8 mouse cellular contexts compared by ENCODE assay signal in genomic region chr4:108835496-108835895, GRCm38 (mm10). TPM values are rescaled to one million over a fixed set of nuclear protein-coding genes. Genes with fewer than 3 reads are reported as not detected.
DNase-seq lines count a peak whose midpoint lies in the region; ATAC-seq lines count a peak whose summit lies in the region.

No protein-coding gene starts in this region.

- DNase-seq in kidney, postnatal 25 days, result no peak
- DNase-seq in Muller cell, postnatal 12 days (ENCODE audit: inconsistent ontology term), result peak; percentile 24
- DNase-seq in cerebellum, postnatal 36 days, result no peak

- H3K4me3 ChIP-seq in kidney, embryonic 15.5 days (replicated peaks), result peak overlapping the region; percentile 89
- H3K4me3 ChIP-seq in hindbrain, embryonic 13.5 days, result peak overlapping the region; percentile 81
- H3K4me3 ChIP-seq in midbrain, embryonic 15.5 days, result peak overlapping the region; percentile 90

- no peak for ATAC-seq in kidney, embryonic 15.5 days (replicated peaks; ENCODE audit: low FRiP score)
- ATAC-seq in hindbrain, embryonic 13.5 days (ENCODE audit: low FRiP score), result no peak
- ATAC-seq in midbrain, embryonic 15.5 days (replicated peaks), result no peak
- no peak for ATAC-seq in monocyte, adult 5-6 weeks (replicated peaks; ENCODE audit: insufficient number of reproducible peaks, low FRiP score, low TSS enrichment, poor library complexity, severe bottlenecking)
- no peak for ATAC-seq in erythroid progenitor cell, adult 5-6 weeks (replicated peaks; ENCODE audit: low FRiP score, poor library complexity, severe bottlenecking)

- H3K27me3 ChIP-seq in kidney, embryonic 15.5 days, result no peaks in the 10 kb centered on the region
- no peaks in the 10 kb centered on the region for H3K27me3 ChIP-seq in hindbrain, embryonic 13.5 days
- H3K27me3 ChIP-seq in midbrain, embryonic 15.5 days (replicated peaks), result no peaks in the 10 kb centered on the region

- WGBS in kidney, embryonic 15.5 days, result 47% methylated on average over 3 of the region's 3 CpGs
- 64% methylated on average over 3 of the region's 3 CpGs for WGBS in hindbrain, embryonic 13.5 days
- whole genome bisulfite sequencing in midbrain, embryonic 15.5 days, result 63% methylated on average over 3 of the region's 3 CpGs

- H3K9ac ChIP-seq in kidney, embryonic 15.5 days, result peak overlapping the region; percentile 93
- peak overlapping the region; percentile 80 for H3K9ac ChIP-seq in hindbrain, embryonic 13.5 days
- peak overlapping the region; percentile 61 for H3K9ac ChIP-seq in midbrain, embryonic 15.5 days

- H3K27ac ChIP-seq in kidney, embryonic 15.5 days, result peak overlapping the region; percentile 99
- H3K27ac ChIP-seq in hindbrain, embryonic 13.5 days, result peak overlapping the region; percentile 100; the same call in 1 of the 2 replicates
- H3K27ac ChIP-seq in midbrain, embryonic 15.5 days, result peak overlapping the region; percentile 99; the same call in 1 of the 2 replicates

- H3K4me1 ChIP-seq in kidney, embryonic 15.5 days, result peaks cover 28% of the 10 kb centered on the region
- H3K4me1 ChIP-seq in hindbrain, embryonic 13.5 days (replicated peaks), result peaks cover 46% of the 10 kb centered on the region
- H3K4me1 ChIP-seq in midbrain, embryonic 15.5 days, result peaks cover 35% of the 10 kb centered on the region

- peak overlapping the region; percentile 74 for H3K4me2 ChIP-seq in kidney, embryonic 15.5 days
- H3K4me2 ChIP-seq in hindbrain, embryonic 13.5 days, result peak overlapping the region; percentile 88
- peak overlapping the region; percentile 58 for H3K4me2 ChIP-seq in midbrain, embryonic 15.5 days

- peaks cover 6% of the 10 kb centered on the region for H3K36me3 ChIP-seq in kidney, embryonic 15.5 days
- H3K36me3 ChIP-seq in hindbrain, embryonic 13.5 days, result 0 out of 2 replicates have a peak, but pooled peaks cover 3% of the 10 kb centered on the region
- no peaks in the 10 kb centered on the region for H3K36me3 ChIP-seq in midbrain, embryonic 15.5 days (replicated peaks)

- H3K9me3 ChIP-seq in kidney, embryonic 15.5 days (replicated peaks), result no peaks in the 10 kb centered on the region
- H3K9me3 ChIP-seq in hindbrain, embryonic 13.5 days, result no peaks in the 10 kb centered on the region
- H3K9me3 ChIP-seq in midbrain, embryonic 15.5 days, result no peaks in the 10 kb centered on the region

RNA-seq across cellular contexts. Expression of gene Txndc12, which starts 1.1 kb away (rescaled TPM):
- polyA plus RNA-seq in kidney, embryonic 15.5 days (2015; fragmentation: Nextera tagmentation; extraction: Ambion mirVana), result 111 and 112 TPM in 2 replicates
- 75.1 and 79.5 TPM in 2 replicates for polyA plus RNA-seq in hindbrain, embryonic 13.5 days (2015; fragmentation: Nextera tagmentation; extraction: Ambion mirVana)
- polyA plus RNA-seq in midbrain, embryonic 15.5 days (2015; fragmentation: Nextera tagmentation; extraction: Ambion mirVana), result 63.8 and 67.4 TPM in 2 replicates
- 61.6 to 79.0 TPM (median 71.6 TPM) in 3 replicates for total RNA-seq in monocyte, adult 5-6 weeks (2017)
- 13.8 and 15.1 TPM in 2 replicates for total RNA-seq in erythroid progenitor cell, adult 5-6 weeks (2015; ENCODE audit: low replicate concordance)
- total RNA-seq in erythroid progenitor cell, adult 5-6 weeks (2017; ENCODE audit: low replicate concordance), result 7.9 and 14.8 TPM in 2 replicates

RNA-seq across cellular contexts. Expression of gene Btf3l4, which starts 2.1 kb away (rescaled TPM):
- polyA plus RNA-seq in kidney, embryonic 15.5 days (2015; fragmentation: Nextera tagmentation; extraction: Ambion mirVana), result 162 and 177 TPM in 2 replicates
- 218 and 222 TPM in 2 replicates for polyA plus RNA-seq in hindbrain, embryonic 13.5 days (2015; fragmentation: Nextera tagmentation; extraction: Ambion mirVana)
- 167 and 179 TPM in 2 replicates for polyA plus RNA-seq in midbrain, embryonic 15.5 days (2015; fragmentation: Nextera tagmentation; extraction: Ambion mirVana)
- 40.7 to 71.0 TPM (median 58.7 TPM) in 3 replicates for total RNA-seq in monocyte, adult 5-6 weeks (2017)
- total RNA-seq in erythroid progenitor cell, adult 5-6 weeks (2015; ENCODE audit: low replicate concordance), result 33.5 and 49.7 TPM in 2 replicates
- 30.3 and 36.5 TPM in 2 replicates for total RNA-seq in erythroid progenitor cell, adult 5-6 weeks (2017; ENCODE audit: low replicate concordance)

RNA-seq across cellular contexts. Expression of gene Kti12, which starts 12.1 kb away (rescaled TPM):
- polyA plus RNA-seq in kidney, embryonic 15.5 days (2015; fragmentation: Nextera tagmentation; extraction: Ambion mirVana), result 62.3 and 65.1 TPM in 2 replicates
- 28.3 and 31.3 TPM in 2 replicates for polyA plus RNA-seq in hindbrain, embryonic 13.5 days (2015; fragmentation: Nextera tagmentation; extraction: Ambion mirVana)
- 24.1 and 24.4 TPM in 2 replicates for polyA plus RNA-seq in midbrain, embryonic 15.5 days (2015; fragmentation: Nextera tagmentation; extraction: Ambion mirVana)
- total RNA-seq in monocyte, adult 5-6 weeks (2017), result 9.4 to 17.5 TPM (median 14.5 TPM) in 3 replicates
- total RNA-seq in erythroid progenitor cell, adult 5-6 weeks (2015; ENCODE audit: low replicate concordance), result 8.4 and 17.7 TPM in 2 replicates
- total RNA-seq in erythroid progenitor cell, adult 5-6 weeks (2017; ENCODE audit: low replicate concordance), result 2.6 and 4.4 TPM in 2 replicates

RNA-seq across cellular contexts. Expression of gene A730015C16Rik, which starts 12.9 kb away (rescaled TPM):
- polyA plus RNA-seq in kidney, embryonic 15.5 days (2015; fragmentation: Nextera tagmentation; extraction: Ambion mirVana), result 1.1 and 1.6 TPM in 2 replicates
- 1.5 and 1.7 TPM in 2 replicates for polyA plus RNA-seq in hindbrain, embryonic 13.5 days (2015; fragmentation: Nextera tagmentation; extraction: Ambion mirVana)
- polyA plus RNA-seq in midbrain, embryonic 15.5 days (2015; fragmentation: Nextera tagmentation; extraction: Ambion mirVana), result 1.3 and 1.9 TPM in 2 replicates
- 0.49 TPM in 1 of 3 replicates, not detected in the others for total RNA-seq in monocyte, adult 5-6 weeks (2017)
- total RNA-seq in erythroid progenitor cell, adult 5-6 weeks (2015; ENCODE audit: low replicate concordance), result not detected in 2 replicates
- 0.51 TPM in 1 of 2 replicates, not detected in the other for total RNA-seq in erythroid progenitor cell, adult 5-6 weeks (2017; ENCODE audit: low replicate concordance)

RNA-seq across cellular contexts. Expression of gene Rab3b, which starts 43.4 kb away (rescaled TPM):
- polyA plus RNA-seq in kidney, embryonic 15.5 days (2015; fragmentation: Nextera tagmentation; extraction: Ambion mirVana), result 23.9 and 28.8 TPM in 2 replicates
- polyA plus RNA-seq in hindbrain, embryonic 13.5 days (2015; fragmentation: Nextera tagmentation; extraction: Ambion mirVana), result 104 and 108 TPM in 2 replicates
- 141 and 148 TPM in 2 replicates for polyA plus RNA-seq in midbrain, embryonic 15.5 days (2015; fragmentation: Nextera tagmentation; extraction: Ambion mirVana)
- total RNA-seq in monocyte, adult 5-6 weeks (2017), result not detected in 3 replicates
- not detected in 2 replicates for total RNA-seq in erythroid progenitor cell, adult 5-6 weeks (2015; ENCODE audit: low replicate concordance)
- total RNA-seq in erythroid progenitor cell, adult 5-6 weeks (2017; ENCODE audit: low replicate concordance), result not detected in 2 replicates
